Mouse (Mus musculus) thymus, postnatal 0 days (tissue): Measurements from ENCODE around the gene Efna3. TPM values are rescaled to one million over a fixed set of nuclear protein-coding genes. Genes with fewer than 3 reads are reported as not detected.

Experiments used
- DNase-seq: peaks from one replicate; pipeline ENCODE4 v3.0.0-alpha.2; 2015; ENCODE audit warnings: low spot score
- polyA plus RNA-seq: library from polyadenylated mRNA; unstranded; fragments of >200 nt; fragmentation: Nextera tagmentation; extraction: Ambion mirVana; gene quantifications from 2 replicates; pipeline ENCODE4 v1.2.1, GENCODE M21; 2015

The Efna3 gene
- polyA plus RNA-seq, 1 experiment from 2014 or later: 1.0 TPM

DNA sequence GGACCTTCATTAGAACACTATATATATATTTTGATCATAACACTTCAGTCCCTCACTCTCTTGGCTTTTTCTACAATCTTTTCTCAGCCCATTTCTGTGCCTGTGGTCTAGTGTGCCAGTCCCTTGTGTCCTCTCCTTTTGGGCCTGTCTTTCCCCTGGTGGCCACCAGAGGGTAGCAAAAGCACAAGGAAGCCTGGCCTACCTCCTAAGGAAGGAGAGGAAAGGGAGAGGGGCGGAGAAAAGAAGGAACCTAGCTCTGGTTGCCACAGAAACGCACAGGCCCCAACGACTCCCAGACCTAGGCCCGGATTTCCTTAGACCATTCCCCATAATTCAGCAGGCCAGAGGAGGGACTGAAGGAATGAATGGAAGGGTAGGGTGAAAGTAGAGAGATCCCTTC lies 5.9 kb downstream of the Efna3 start:
- peak; percentile 69 for DNase-seq

DNA sequence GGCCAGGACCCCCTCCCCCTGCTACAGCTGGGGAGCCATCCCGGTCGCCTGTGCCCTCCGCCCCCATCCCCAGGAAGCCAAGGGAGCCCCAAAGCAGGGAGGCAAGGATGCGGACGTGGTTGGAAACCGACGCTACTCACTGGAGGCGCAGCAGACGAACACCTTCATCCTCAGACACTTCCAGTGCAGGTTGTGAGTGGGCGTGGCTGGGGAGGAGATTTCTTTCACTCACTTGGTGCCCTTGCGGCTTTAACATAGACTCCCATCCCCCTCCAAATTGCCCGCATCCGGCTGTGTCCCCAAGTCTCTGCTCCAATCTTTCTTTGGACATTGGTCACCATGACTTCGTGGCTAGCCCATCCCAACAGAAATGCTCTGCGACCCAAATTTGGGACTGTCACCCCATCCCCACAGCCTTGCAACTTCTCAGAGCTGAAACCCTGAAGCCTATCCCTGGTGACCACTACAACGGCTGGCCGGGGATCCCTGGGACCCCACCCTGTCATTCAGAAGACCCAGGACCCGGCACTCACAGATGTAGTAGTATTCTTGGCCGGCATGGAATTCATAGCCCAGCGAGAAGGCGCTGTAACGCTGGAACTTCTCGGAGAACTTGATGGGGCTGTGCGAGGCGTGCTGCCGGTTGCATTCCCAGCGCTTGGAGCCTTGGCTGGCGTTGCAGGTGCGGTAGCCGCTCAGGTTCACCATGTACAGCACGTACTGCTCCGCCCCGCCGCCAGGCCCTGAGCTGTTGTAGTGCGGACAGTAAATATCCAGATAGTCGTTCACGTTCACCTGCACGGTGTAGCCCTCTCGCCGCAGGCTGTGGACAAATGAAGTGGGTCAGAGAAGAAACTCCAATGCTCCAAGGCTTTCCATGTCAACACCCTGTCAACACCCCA lies 6.6 kb downstream of the Efna3 start:
- peak; percentile 37 for DNase-seq

DNA sequence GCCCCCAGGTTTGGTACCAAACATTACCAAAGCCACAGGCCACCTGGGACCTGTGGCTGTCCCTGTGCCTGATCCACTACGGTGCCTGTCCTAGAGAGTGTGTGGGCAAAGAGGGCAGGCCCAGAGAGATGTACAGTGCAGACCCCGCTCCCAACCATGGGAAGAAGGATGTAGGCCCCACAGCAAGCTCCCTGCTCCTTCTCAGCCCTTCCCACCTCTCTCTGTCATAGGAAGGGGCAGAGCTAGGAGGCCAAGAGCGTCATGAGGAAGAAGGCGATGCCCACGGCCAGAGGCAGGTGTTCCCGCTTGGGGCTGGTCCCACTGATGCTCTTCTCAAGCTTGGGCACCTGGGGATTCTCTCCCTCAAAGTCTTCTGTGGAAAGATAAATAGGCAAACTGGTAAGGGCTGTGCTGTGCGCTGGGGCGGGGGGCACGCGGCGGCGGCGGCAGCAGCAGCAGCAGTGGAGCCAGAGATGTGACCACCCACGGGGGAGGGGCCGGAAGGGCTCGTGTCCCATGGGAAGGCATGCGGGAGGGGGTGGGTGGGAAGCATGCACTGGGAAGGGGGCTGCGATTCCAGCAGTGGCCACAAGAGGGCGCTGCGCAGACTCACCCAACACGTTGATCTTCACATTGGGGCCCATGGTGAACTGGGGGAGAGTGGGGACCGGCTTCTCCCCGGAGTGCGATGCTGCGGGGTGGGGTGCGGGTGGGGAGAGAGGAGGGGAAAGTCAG lies 7.4 kb downstream of the Efna3 start:
- peak; percentile 59 for DNase-seq

DNA sequence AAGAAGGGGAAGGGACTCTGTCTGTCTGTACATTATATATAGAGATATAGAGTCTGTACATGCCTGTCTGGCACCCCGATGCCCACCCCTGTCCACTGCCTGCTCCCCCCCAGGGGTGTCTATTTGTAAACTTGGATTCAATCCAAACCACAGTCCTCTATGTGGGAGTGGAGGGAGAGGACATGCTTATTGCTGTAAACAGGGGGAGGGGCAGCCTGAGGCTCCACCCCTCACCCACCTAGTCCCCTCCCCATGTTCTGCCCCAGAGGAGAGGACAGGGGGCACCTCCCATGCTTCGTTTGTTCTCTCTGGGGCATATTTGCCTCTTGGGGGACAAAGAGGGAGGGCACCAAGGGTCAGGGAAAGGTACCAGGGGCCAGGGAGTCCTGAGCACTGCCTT lies 8.0 kb downstream of the Efna3 start:
- DNase-seq: no peak

DNA sequence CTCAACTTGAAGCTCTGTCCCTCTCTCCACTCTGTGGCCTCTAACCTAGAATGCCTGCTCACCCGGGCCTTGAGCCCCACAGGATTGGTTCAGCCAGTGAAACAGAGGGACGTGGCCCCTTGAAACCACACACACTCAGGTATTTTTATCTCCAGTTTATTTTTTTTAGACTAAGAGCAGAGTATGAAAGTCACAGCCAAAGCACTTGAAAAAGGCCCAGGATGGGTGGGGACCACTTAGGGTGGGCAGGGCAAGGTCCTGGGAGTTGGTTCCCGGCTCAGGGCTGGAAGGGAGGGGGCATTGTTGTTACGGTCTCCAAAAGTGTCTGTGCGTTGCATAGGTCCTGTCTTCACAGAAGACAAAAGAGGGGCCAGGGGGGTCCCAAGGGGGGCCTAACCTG lies 8.4 kb downstream of the Efna3 start:
- no peak for DNase-seq

DNA sequence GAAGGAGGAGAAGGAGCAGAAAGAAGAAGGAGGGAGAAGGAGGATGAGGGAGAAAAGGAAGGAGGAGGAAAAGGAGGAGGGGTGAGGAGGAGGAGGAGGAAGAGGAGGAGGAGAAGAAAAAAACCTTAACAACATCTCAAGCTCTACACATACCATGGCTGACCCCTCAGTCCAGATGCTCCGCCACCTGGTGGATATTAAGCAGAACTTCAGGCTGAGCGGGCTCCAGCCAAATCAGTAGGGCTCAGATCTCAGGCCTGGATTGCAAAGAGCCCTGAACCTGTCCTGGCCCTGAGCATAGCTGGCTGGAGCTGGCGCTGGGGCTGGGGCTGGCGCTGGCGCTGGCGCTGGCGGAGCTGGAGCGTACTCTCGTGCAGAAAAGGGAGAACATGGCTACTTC lies 14.7 kb downstream of the Efna3 start:
- DNase-seq: peak; percentile 70

DNA sequence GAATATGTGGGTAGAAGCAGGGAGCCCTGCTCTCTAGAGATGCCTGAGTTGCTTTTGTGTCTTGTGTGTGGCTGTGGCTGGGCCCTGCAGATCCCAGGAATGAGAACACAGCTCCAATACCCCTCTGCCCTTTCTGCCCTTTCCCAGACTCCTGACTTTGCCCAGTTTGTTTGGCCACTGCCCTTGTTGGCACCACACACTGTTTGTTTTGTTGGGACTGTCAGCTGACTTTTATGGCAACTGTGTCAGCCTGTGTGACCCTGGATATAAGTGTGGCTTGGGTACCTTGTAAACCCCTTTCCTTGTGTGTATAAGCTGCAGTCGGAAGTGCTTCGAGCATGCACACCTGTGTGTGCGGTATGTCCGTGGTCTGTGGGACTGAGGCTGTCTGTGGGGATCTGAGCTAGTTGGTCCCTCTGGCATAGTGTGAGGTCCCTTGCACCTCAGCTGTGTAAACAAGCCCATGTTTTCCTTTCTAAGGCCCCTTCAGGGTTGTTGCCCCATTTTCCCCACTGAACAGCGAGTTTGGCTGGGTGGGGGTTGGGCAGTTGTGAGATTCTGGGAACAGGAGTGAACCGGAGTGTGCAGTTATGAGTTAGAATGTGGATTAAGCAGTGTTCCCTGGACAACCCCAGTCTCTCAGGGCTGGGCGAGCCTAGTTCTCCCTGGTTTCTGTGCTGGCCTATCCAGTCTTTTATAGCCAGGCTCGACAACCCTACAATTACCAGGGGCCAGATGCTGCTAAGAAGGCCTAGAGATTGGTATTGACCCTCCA lies 17.0 kb downstream of the Efna3 start:
- peak; percentile 24 for DNase-seq

DNA sequence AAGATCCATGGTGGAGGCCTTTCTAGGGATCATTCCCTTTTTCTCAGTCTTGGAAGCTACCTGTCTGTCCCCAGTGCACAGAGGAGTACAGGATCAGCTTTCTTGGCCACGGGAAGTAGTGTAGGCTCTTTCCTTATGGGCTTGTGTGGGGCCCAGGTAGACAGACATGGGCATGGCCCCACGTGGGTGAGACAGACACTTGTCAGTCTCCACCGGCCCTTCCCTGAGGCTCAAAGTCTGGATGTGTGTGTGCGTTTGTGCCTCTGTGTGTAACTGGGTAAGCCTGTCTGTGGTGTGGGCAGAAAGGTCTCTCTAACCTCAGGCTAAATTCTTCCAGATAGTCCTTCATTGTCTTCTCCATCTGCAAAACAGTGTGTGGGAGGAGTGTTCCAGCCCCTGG lies 17.7 kb downstream of the Efna3 start:
- DNase-seq: no peak

DNA sequence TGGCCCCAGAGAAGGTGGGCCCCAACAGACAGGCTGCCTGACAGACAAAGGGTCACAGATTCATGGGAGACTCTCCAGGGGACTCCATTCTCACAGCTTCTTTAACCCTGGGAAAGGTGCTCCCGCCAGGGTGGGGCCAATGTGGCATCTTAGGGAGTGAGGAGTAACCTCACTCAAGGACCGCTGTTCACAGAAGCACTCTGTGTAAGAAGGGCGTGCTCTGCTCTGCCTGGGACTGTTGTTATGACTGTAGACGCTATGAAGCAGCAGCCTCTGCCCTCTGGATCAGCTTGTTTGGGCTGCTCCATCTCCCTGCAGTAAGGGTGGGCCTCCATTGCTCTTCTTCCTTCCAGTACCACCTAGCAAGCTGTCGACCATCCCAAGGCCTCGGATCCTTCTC lies 18.3 kb downstream of the Efna3 start:
- DNase-seq: no peak

DNA sequence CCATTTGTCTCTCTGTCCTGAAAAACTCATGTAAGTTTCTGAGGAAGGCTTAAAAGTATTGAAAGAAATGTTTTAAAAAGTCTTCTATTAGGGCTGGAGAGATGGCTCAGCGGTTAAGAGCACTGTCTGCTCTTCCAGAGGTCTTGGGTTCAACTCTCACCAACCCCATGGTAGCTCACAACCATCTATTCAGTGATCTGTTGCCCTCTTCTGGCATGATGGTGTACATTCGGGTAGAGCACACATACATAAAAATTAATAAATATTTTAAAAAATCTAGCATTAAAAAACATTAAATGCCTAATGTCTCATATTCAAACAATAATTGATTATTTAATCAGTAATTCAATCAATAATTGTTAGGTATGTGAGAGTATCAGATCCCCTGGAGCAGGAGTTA lies 22.3 kb downstream of the Efna3 start:
- no peak for DNase-seq

DNA sequence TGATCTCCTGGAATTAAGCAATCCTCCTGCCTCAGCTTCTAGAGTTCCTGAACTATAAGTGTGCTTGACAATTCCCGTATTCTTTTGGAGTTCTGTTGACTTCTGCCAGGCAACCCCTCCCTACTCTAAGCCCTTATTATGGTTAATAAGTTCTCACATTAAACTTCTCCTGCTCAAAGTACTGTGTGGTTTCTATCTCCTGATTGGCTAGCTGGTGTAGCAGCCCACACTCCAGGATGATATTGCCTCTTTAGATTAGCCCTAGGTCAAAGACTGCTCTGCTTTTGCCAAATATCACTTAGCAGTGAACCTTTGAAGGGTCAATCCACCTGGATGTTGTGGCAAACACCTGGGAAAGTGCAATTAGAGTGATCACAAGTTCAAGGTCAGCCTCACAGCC lies 22.7 kb downstream of the Efna3 start:
- DNase-seq: no peak

DNA sequence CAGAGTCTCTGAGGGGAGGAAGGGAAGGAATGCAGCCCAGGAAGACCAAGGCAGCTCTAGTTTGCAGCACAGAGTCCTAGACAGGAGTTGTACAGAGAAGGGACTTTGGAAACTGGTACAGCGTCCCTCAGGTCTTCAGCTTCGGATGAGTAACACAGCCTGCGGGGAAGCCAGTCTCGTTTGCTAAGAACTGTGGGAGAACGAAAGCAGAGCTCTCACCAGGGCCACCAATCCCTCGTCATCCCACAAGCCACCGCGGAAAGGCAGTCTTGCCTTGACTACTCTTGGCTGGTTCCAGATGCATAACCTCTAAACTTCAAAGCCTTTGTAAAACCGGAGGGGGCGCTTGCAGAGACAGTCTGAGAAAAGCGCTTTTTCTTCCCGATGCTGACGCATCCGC lies 23.3 kb downstream of the Efna3 start:
- peak; percentile 78 for DNase-seq

DNA sequence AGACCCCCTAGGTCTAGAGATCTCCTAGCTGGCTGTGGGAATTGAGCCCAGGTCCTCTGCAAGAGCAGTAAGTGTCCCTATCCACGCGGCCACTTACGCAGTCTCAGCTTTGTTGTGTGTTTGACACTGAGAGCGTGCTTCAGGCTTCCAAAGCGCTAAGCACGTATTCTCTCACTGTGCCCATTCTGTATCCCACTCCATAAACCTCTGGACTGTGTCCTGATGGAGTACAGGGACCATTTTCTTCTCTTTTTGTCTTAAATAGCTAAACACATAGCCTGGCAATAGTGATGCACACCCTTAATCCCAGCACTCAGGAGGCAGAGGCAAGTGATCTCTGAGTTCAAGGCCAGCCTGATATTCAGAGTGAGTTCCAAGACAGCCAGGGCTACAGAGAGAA lies 23.9 kb downstream of the Efna3 start:
- no peak for DNase-seq

DNA sequence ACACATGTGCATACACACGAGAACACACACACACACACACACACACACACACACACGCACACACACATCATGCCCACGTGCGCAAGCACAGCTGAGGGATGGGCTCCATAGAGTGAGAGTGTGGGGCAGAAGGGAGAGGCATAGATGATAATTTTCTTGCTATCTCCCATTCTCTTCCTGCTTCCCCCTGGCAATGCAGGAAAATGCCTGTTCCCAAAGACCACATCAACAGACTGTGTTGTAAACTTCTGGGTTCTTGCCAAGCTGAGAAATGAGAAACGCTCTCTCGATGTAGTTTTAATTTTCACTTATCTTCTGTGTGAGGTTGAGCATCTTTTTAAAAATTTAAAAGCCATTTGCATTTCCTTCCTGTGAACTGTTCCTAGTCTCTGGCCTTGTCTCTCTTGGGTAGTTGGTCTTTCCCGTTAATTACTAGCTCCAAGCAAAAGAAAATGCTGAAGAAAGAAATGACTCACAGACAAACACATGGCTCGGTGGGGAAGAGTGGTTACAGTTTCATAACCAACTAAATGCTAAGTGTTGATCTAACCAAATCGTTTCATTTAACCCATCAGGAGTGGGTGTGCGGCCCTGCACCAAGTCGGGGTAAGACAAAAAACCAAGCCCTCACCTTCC lies 25.9 kb downstream of the Efna3 start:
- no peak for DNase-seq

DNA sequence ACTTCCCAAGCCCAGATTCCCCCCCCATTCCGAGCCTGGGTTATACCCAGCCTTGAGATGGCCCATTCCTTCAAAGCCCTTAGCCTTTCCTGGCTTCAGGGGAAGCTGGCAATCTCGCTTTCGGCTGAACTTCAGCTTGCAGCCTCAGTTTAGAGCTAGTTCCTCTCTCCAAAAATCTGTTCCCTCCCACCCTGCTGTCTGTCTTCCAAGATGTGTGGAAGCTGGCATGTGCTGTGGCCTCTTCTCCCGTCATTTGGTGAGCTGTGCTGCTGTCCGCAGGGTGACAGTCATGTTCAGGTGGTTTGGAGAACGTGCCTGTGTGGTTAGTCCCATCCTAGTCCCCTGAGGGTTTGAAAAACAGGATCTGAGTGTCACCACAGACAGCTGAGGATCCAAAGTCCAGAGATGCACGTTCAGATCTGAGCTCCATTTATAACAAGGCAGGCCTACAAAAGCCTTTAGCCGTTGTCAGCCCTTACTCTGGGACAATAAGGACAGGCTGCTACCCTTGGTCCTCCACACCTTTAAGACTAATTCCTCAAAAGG lies 27.0 kb downstream of the Efna3 start:
- no peak for DNase-seq

DNA sequence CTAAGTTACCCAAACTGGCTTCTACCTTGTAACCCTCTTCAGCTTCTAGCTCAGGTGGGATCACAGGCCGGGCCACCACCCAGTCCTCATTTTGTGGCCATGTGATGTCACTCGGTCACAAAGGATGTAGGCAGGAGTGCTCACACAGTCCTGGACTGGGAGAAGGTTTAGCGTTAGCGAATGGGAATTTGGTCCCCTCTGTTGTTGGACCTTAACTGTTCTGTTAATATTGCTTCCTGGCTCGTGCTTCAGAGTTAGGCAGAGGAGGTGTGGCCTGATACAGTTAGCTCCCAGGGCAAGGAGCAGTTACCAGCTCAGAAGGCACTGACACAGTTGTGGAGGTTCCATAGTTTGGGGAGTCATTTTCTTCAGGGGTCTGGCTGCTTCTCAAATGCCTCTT lies 28.6 kb downstream of the Efna3 start:
- DNase-seq: no peak

DNA sequence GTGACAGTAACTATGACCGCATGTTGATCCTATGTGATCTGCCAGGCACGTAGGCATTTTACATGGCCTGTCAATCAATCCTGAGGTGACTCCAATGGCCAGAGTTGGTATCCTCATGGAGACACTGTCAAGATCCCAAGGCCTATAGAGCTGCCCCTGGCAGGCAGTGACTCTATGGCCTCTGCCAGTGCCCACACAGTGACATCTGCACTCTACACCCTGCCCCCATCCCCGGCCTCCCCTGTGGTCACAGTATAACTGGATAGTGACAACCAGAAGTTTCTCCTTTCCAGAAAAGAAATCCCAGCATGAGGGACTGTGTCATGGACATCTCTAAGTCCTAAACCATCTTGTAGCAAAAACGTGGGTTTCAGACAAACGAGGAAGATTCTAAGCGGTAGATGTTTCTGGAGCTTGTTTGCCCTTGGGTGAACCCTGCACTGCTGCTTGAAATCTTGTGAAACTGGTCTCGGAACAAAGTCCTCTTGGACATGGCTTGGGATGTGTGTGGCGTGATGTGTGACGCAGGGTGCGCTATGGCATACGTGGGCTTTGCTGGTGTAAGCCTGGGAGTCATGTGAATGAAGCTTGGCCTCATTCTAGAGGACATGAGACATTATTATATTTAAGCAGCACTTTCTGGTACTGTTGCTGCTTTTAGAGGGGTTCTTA lies 29.4 kb downstream of the Efna3 start:
- DNase-seq: no peak

DNA sequence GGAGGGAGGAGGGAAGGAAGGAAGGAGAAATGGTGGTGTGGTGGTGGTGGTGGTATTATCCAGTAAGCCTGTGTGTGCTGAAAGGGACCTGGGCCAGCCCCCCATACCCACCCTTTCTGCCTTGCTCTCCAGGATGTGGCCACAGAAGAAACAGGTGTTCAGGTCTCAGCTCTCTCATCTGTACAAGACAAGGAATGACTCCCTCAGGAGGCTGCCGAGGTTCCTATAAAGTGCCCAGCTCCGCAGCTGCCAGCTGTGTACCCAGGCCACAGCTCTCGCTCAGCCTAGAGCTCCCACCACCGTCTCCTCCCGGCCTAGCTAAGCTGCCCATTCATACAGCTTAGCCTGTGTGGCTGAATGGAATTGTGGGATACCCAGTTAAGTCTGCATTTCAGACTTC lies 30.5 kb downstream of the Efna3 start:
- DNase-seq: peak; percentile 68

DNA sequence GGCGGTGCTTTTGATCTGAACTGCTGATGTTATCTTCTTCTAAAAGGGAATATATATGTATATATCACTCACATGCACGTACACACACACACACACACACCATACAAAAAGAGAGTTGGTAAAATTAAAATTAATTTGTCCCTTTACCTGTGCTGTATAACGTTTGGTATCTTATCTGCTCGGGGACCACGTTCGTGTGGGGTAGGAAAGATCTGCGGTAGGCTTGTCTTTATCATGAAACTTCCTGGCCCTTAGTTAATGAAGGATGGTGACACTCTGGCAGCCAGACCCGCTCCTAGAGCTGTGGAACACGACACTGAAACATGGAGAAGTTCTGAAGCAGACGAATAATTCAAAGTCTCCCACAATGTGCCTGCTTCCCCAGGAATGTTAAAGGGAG lies 30.9 kb downstream of the Efna3 start:
- no peak for DNase-seq

DNA sequence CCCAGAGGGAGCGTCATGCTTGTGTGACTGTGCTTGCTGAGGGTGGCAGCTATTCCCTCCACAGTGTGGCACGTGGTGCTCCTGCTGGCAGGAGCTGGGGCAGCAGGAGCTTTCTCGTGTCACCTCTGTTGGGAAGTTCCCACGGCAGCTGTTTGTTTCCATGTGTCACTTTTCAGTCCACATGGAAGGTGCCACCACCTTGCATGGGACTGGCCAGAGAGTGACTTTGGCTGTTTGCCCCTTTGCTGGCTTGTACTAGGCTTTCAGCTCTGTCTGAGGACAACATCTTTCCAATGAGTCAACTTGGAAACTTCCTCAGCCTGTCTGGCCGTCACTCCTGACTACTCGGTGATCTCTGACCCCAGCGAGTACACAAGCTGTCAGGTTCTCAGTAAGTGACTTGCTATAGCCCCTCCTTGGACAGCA lies 34.2 kb downstream of the Efna3 start:
- DNase-seq: no peak

DNA sequence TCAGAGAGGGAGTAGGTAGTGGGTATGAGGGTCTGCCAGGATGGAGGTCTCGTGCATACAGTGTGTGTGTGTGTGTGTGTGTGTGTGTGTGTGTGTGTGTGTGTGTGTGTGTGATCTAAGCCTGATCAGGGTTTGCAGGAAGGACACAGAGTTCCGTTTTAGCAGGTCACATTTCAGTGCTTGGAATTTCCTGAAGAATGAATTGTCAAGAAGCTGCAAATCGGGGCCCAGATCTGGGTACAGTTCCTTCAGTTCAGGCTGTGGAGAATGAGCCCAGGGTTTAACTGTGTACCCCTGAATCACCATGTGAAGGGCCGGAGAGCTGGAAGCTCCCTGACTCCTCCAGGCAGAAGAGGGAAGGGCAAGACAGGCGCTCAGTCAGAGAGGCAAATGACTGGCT lies 35.5 kb downstream of the Efna3 start:
- no peak for DNase-seq
